Mouse (Mus musculus): ENCODE data around the gene Krtap9-3. TPM values are rescaled to one million over a fixed set of nuclear protein-coding genes. Genes with fewer than 3 reads are reported as not detected.
"Not testable (repeated sequence)": the region's sequence is repeated elsewhere in the genome, so short reads cannot be mapped to it uniquely, and the experiment has no call there.

Gene Krtap9-3
- total RNA-seq (2015) (not detected in 2 replicates), total RNA-seq (2017) (not detected in 2 replicates)

GRCm38 (mm10) chr11:99597742-99598141 is at the start of gene Krtap9-3:
Krtap9-3 (minus strand) TSS chr11:99598105.
- not testable (repeated sequence) for ATAC-seq (ENCODE audit: poor library complexity, severe bottlenecking)

- no peak for ATAC-seq (ENCODE audit: poor library complexity, severe bottlenecking)
Measured at GRCm38 (mm10) chr11:99646444-99646843, 48.5 kb upstream of the Krtap9-3 start.

DNA sequence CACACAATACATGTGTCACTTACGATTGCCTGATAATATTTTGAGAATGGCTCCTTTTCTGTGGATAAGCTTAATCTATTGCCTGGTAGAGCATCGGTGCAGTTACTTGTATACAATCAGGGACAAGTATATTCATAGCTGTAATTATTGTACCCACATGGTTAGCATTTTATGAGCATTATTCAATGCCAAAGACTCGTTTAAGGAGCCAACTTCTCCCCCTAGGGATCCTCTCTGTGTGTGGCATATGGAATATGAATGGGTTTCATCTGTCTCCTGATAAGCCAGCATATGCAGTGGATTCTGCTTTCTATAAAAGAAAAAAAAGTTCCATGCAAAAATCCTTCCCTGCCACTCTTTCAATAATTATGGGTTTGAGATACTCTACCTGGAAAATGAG is 46.4 kb upstream of the Krtap9-3 start:
- ATAC-seq (ENCODE audit: poor library complexity, severe bottlenecking) = no peak

GRCm38 (mm10) chr11:99643635-99644139 is 45.8 kb upstream of the Krtap9-3 start, which contains the start of gene Krtap4-7:
Krtap4-7 (minus strand) TSS chr11:99644089.
- ATAC-seq (ENCODE audit: poor library complexity, severe bottlenecking) = not testable (repeated sequence)

DNA sequence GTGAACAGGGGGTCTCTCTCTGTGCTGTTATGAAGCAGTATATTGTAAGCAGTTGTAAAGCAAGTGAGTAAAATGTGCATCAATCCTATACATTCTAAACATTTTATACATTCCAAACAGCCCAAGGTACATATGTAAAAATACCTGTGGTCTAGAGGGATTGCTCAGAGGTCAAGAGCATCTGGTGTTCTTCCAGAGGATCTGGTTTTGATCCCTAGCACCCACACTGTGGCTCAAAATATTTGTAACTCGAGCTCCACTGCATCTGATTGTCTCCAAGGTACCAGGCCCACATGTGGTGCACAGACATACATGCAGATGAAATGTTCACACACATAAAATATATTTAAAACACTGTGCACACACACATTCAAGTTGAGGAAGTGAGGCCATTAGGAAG is 43.0 kb upstream of the Krtap9-3 start:
- ATAC-seq (ENCODE audit: poor library complexity, severe bottlenecking) = no peak

DNA sequence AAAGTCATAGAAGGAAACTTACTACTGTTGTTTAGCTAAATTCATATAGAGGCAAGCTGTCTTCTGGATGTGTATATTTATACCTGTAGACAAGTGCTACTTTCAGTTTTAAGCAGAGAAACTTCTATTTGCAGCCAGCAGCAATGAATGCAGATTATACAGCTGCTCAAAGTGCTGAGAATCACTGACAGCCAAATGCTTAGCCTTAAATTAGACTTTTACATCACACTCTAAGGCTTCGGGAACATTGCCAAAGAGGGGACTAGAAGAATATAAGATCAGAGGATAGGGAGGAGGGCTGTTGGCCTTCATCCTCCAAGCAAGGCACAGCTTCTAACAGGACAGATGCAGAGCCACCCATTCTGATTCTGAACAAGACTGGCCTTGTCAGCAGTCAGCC is 39.2 kb upstream of the Krtap9-3 start:
- ATAC-seq (ENCODE audit: poor library complexity, severe bottlenecking) = no peak

- no peak for ATAC-seq (ENCODE audit: poor library complexity, severe bottlenecking)
Measured at GRCm38 (mm10) chr11:99634653-99635134, 36.8 kb upstream of the Krtap9-3 start, which contains the start of gene Krtap4-2. Krtap4-2 (minus strand) TSS chr11:99635084.

- no peak for ATAC-seq (ENCODE audit: poor library complexity, severe bottlenecking)
Measured at GRCm38 (mm10) chr11:99633293-99633692, 35.4 kb upstream of the Krtap9-3 start.

GRCm38 (mm10) chr11:99630890-99631289 is 33.0 kb upstream of the Krtap9-3 start:
- no peak for ATAC-seq (ENCODE audit: poor library complexity, severe bottlenecking)

GRCm38 (mm10) chr11:99628138-99628537 is 30.2 kb upstream of the Krtap9-3 start, which contains the start of gene Krtap4-1:
Krtap4-1 (minus strand) TSS chr11:99628238.
- ATAC-seq (ENCODE audit: poor library complexity, severe bottlenecking) = no peak

- ATAC-seq (ENCODE audit: poor library complexity, severe bottlenecking) = no peak
Measured at GRCm38 (mm10) chr11:99620335-99620734, 22.4 kb upstream of the Krtap9-3 start, which contains the start of gene Gm11562. Gm11562 (minus strand) TSS chr11:99620435.

DNA sequence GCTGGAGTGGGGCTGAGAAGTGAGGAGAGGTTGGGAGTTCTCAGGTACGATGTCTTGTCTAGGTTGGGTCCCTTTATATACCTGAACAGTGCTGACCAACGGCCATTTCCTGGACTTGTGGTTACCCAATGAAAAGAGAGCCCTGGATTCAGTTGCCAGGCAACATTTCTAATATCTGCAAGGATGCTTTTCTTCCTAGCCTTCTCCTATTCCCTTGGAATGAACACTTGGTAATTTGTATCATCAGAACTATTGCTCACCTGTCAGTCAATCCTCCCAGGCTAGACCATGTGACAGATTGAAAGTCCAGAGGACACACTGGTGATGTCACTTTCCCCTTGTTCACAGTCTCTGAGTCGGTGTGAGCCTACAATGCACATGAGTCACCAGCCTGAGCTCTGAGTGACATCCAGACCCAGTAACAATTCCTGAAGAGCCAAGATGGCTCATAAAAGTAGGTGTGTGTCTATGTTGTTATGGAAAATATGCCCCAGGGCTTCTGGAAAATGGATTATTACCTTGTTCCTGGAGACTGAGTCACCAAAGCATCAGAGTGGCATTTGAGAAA is 17.0 kb upstream of the Krtap9-3 start, which contains the start of gene Krtap2-4:
Gene Krtap2-4 (minus strand): TSS at position 51 of the 568 bp plus-strand sequence.
- no peak for ATAC-seq (ENCODE audit: poor library complexity, severe bottlenecking)

DNA sequence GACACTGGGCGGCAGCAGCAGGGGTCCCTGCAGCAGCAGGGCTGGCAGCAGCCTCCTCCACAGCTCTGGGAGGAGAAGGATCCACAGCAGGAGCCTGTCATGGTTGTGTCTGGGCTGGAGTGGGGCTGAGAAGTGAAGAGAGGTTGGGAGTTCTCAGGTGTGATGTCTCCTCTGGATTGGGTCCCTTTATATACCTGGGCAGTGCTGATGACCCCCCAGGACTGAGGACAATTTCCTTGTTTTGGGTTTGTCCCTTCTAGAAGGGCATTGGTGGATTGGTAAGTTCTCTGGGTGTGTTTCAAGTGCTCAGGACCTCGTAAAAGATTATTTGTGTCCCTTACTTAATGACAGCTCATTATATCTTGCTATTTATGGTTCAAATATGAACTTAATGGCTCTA is 12.2 kb upstream of the Krtap9-3 start, which contains the start of gene Gm11937:
Gene Gm11937 (minus strand): TSS at position 101 of the 400 bp plus-strand sequence.
- not testable (repeated sequence) for ATAC-seq (ENCODE audit: poor library complexity, severe bottlenecking)

- no peak for ATAC-seq (ENCODE audit: poor library complexity, severe bottlenecking)
Measured at GRCm38 (mm10) chr11:99609126-99609525, 11.2 kb upstream of the Krtap9-3 start.

GRCm38 (mm10) chr11:99603208-99603607 is 5.3 kb upstream of the Krtap9-3 start, which contains the start of gene Gm11938:
Gm11938 (minus strand) TSS chr11:99603308.
- ATAC-seq (ENCODE audit: poor library complexity, severe bottlenecking) = not testable (repeated sequence)

GRCm38 (mm10) chr11:99590981-99591380 is 6.9 kb downstream of the Krtap9-3 start, which contains the start of gene Krtap1-3:
Krtap1-3 (minus strand) TSS chr11:99591339.
- no peak for ATAC-seq (ENCODE audit: poor library complexity, severe bottlenecking)

DNA sequence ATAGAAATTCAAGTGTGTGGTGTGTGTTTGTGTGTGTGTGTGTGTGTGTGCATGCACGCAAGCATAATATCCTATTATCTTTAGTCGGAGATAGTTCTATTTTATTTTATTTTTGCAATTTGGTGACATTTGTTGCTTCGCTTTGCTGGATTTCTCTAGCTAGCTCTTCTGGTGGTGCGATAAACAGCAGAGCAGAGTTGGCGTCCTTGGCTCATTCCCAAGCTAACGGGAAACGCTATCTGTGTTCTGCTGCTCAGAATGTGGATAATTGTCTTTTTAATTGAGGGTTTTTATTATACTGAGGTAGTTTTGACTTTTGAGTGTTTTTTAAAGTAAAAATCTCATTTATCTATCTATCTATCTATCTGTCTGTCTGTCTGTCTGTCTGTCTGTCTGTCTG is 12.8 kb downstream of the Krtap9-3 start:
- ATAC-seq (ENCODE audit: poor library complexity, severe bottlenecking) = no peak

DNA sequence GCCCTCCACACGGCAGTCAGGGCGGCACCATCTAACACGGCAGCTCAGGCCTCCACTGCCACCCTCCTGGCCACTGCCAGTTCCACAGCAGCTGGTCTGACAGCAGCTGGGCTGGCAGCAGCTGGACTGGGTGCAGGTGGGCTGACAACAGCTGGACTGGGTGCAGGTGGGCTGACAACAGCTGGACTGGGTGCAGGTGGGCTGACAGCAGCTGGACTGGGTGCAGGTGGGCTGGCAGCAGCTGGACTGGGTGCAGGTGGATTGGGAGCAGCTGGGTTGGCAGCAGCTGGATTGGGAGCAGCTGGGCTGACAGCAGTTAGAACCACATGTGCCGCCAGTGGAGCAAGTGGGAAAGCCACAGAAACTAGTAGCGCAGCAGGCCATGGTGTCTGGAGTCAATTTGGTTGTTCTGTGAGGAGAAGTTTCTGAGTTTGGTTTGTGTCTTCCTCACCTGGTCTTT is 14.6 kb downstream of the Krtap9-3 start, which contains the start of gene Krtap1-4:
Gene Krtap1-4 (minus strand): TSS at position 410 of the 460 bp plus-strand sequence.
- ATAC-seq (ENCODE audit: poor library complexity, severe bottlenecking) = no peak

DNA sequence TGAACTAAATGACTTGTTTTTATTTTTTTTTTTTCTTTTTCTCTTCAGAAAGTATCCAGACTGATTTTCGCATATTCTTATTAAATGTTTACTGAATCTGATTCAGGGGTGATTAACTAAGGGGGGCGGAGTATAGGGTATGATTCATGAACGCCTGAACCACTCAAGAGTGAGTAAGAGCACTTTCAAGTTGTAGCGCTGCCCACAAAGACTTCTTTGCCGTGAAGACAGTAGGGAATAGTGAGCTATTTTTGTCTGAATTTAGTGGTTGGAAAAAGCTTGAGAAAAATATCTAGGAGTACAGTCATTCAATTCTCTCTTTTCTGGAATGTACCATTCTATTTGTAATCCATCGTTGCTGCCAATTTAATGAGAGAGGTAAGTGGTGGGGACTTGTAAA is 16.3 kb downstream of the Krtap9-3 start:
- ATAC-seq (ENCODE audit: poor library complexity, severe bottlenecking) = no peak

DNA sequence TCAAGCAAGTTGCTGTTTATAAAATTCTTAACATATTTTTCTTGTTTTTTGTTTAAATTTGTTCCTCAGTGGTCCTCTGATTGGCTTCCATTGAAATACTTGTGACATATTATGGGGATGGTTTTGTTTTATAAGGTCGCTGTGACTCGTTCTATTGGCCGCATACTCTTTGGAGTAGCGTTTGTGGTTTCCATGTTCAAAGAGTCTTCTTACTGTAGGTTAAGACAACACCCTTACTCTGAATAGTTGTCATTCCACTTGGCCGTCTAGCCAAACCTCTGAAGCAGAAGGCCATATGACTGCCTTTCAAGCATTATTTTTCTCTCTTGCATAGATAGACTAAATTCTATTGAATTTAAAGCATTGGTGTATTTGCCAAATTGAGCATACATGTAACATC is 16.9 kb downstream of the Krtap9-3 start:
- ATAC-seq (ENCODE audit: poor library complexity, severe bottlenecking) = no peak

DNA sequence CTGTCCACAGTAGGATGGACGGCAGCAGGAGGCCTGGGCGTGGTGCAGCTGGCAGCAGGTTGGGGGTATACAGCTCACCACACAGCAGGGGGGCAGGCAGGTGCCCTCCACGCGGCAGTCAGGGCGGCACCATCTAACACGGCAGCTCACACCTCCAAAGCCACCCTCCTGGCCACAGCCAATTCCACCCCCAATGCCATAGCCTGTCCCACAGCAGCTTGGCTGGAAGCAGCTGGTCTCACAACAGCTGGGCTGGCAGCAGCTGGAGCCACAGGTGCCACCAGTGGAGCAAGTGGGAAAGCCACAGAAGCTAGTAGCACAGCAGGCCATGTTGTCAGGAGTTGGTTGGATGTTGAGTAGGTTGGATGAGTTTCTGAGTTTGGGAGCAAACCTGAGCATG is 17.3 kb downstream of the Krtap9-3 start, which contains the start of gene Krtap1-5:
Gene Krtap1-5 (minus strand): TSS at position 381 of the 400 bp plus-strand sequence.
- no peak for ATAC-seq (ENCODE audit: poor library complexity, severe bottlenecking)

DNA sequence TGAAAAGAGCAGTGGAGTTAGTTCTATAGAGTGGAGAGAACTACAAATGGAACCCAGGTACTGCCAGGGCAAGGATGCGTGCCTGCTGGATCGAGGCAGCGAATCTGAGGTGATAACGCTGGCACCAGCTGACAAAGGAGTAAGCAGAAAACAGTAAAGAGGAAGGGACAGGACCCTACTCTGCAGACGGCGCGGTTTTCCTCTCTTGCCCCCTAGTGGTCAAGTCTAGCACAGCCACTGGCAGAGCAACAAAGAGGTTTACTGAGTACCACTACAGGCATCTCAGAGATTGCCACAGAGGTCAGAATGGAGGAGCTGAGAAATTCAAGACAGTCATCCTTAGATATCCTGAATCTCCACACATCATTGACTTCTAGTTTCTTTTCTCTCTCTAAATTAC is 23.8 kb downstream of the Krtap9-3 start:
- peak; percentile 82 for ATAC-seq (ENCODE audit: poor library complexity, severe bottlenecking)
